9 mouse cellular contexts compared by ENCODE assay signal in the genomic region with DNA sequence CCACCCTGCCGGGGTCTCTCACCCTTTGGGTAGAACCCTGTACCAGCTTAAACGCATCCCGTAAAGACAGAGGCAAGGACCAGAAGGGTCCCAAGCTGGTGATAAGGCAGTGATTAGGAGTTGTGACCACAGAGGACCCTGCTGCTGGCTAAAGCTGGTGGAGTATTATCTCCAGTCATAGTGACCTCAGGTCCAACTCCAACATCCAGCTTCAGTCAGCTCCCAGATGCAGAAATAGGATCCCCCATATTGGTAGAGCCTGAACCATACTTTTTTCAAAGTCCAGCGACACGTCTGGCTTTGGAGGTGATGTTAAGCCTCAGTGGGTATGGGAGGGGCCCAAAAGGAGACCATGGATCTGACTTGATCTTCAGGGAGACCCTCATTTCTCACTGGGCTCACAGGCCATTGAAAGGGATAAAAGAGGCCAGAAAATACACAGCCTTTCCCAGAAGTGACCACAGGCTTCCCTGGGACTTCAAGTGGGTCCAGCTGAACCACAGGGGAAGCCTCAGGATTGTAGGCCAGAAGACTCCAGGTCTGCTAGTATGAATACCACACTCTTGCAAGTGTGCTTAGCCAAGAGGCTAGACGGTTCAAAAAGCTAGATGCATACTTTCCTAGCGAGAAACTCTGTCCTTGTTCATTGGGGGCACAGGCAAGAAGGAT. TPM values are rescaled to one million over a fixed set of nuclear protein-coding genes. Genes with fewer than 3 reads are reported as not detected.
DNase-seq lines count a peak whose midpoint lies in the region; ATAC-seq lines count a peak whose summit lies in the region.
"Had no signal": no experiment of that assay in that cellular context is flagged by ENCODE, and none has a peak within 500 bp of the region (broad histone marks: within the 10 kb centered on the region; RNA-seq: fewer than 3 reads in every experiment).

No protein-coding gene starts in this region.

- H3K27ac ChIP-seq in forebrain, embryonic 15.5 days (replicated peaks), result peak overlapping the region; percentile 87; the same call in 1 of the 2 replicates
- no peak overlapping the region for H3K27ac ChIP-seq in limb, embryonic 15.5 days
- peak overlapping the region; percentile 87; the same call in 1 of the 2 replicates for H3K27ac ChIP-seq in stomach, embryonic 14.5 days (ENCODE audit: low read length)

- H3K4me2 ChIP-seq in forebrain, embryonic 15.5 days (replicated peaks), result peak overlapping the region; percentile 97
- peak overlapping the region; percentile 92 for H3K4me2 ChIP-seq in limb, embryonic 15.5 days
- peak overlapping the region; percentile 57 for H3K4me2 ChIP-seq in stomach, embryonic 14.5 days (replicated peaks; ENCODE audit: low read depth, low read length)

- WGBS in forebrain, embryonic 15.5 days, result 14% methylated on average over 7 of the region's 7 CpGs
- WGBS in limb, embryonic 15.5 days, result 24% methylated on average over 7 of the region's 7 CpGs
- WGBS in stomach, embryonic 14.5 days, result 15% methylated on average over 7 of the region's 7 CpGs

- H3K27me3 ChIP-seq in megakaryocyte, embryonic 14.5 days (replicated peaks), result peaks cover 92% of the 10 kb centered on the region
- H3K27me3 ChIP-seq in forebrain, embryonic 15.5 days, result no peaks in the 10 kb centered on the region
- H3K27me3 ChIP-seq in limb, embryonic 15.5 days, result peaks cover 77% of the 10 kb centered on the region
- no peaks in the 10 kb centered on the region for H3K27me3 ChIP-seq in stomach, embryonic 14.5 days (ENCODE audit: control insufficient read depth, insufficient read depth, low read length)

- peaks cover 22% of the 10 kb centered on the region for H3K4me1 ChIP-seq in megakaryocyte, embryonic 14.5 days
- peaks cover 59% of the 10 kb centered on the region for H3K4me1 ChIP-seq in forebrain, embryonic 15.5 days
- peaks cover 64% of the 10 kb centered on the region for H3K4me1 ChIP-seq in limb, embryonic 15.5 days
- peaks cover 48% of the 10 kb centered on the region for H3K4me1 ChIP-seq in stomach, embryonic 14.5 days (ENCODE audit: control insufficient read depth, insufficient read depth, low read length)

- ATAC-seq in megakaryocyte, adult 5-6 weeks (ENCODE audit: poor library complexity, severe bottlenecking), result no peak
- ATAC-seq in forebrain, embryonic 15.5 days (replicated peaks), result 0 out of 2 replicates have a peak, but pooled peaks have one; percentile 0
- no peak for ATAC-seq in limb, embryonic 15.5 days (ENCODE audit: insufficient number of reproducible peaks, low FRiP score, low TSS enrichment, low read depth)
- ATAC-seq in stomach, embryonic 14.5 days (ENCODE audit: insufficient number of reproducible peaks, insufficient read depth, low FRiP score, low read depth), result no peak
- no peak for ATAC-seq in monocyte, adult 5-6 weeks (replicated peaks; ENCODE audit: insufficient number of reproducible peaks, low FRiP score, low TSS enrichment, poor library complexity, severe bottlenecking)
- ATAC-seq: inflammation-experienced regulatory T-cells, adult 6 months had no signal

- H3K4me3 ChIP-seq in megakaryocyte, embryonic 14.5 days (replicated peaks), result peak overlapping the region; percentile 90
- H3K4me3 ChIP-seq in forebrain, embryonic 15.5 days, result peak overlapping the region; percentile 88
- H3K4me3 ChIP-seq in limb, embryonic 15.5 days, result peak overlapping the region; percentile 81
- H3K4me3 ChIP-seq in stomach, embryonic 14.5 days (ENCODE audit: low read depth, low read length), result peak overlapping the region; percentile 85

- peak overlapping the region; percentile 88 for H3K9ac ChIP-seq in forebrain, embryonic 15.5 days (replicated peaks)
- peak overlapping the region; percentile 86 for H3K9ac ChIP-seq in limb, embryonic 15.5 days
- peak overlapping the region; percentile 95 for H3K9ac ChIP-seq in stomach, embryonic 14.5 days (replicated peaks; ENCODE audit: low read depth, low read length)

- no peaks in the 10 kb centered on the region for H3K9me3 ChIP-seq in megakaryocyte, embryonic 14.5 days
- H3K9me3 ChIP-seq in forebrain, embryonic 15.5 days, result no peaks in the 10 kb centered on the region
- H3K9me3 ChIP-seq in limb, embryonic 15.5 days, result no peaks in the 10 kb centered on the region
- H3K9me3 ChIP-seq in stomach, embryonic 14.5 days (ENCODE audit: control insufficient read depth, low read depth, low read length), result no peaks in the 10 kb centered on the region

- no peak for DNase-seq in adrenal gland, postnatal 10 days
- no peak for DNase-seq in left cerebral cortex, adult 9 months (ENCODE audit: low spot score in 2 of 2)

- H3K36me3 ChIP-seq in megakaryocyte, embryonic 14.5 days (replicated peaks; ENCODE audit: low read length), result no peaks in the 10 kb centered on the region
- no peaks in the 10 kb centered on the region for H3K36me3 ChIP-seq in forebrain, embryonic 15.5 days
- H3K36me3 ChIP-seq in limb, embryonic 15.5 days, result peaks cover 8% of the 10 kb centered on the region; the same call in 1 of the 2 replicates
- peaks cover 7% of the 10 kb centered on the region; the same call in 1 of the 2 replicates for H3K36me3 ChIP-seq in stomach, embryonic 14.5 days (ENCODE audit: control insufficient read depth, insufficient read depth, low read length)

RNA-seq across cellular contexts. Expression of gene Pkdcc, which starts 1.3 kb away (rescaled TPM):
- polyA plus RNA-seq in megakaryocyte, embryonic 14.5 days (2012; ENCODE audit: insufficient read depth, low replicate concordance), result 9.7 TPM in 1 of 2 replicates, not detected in the other
- 2.3 and 4.8 TPM in 2 replicates for total RNA-seq in megakaryocyte, adult 5-6 weeks (2015)
- total RNA-seq in megakaryocyte, adult 5-6 weeks (2017), result 6.1 and 8.9 TPM in 2 replicates
- 6.5 and 7.4 TPM in 2 replicates for polyA plus RNA-seq in forebrain, embryonic 15.5 days (2015; fragmentation: Nextera tagmentation; extraction: Ambion mirVana)
- 10.8 and 11.6 TPM in 2 replicates for polyA plus RNA-seq in limb, embryonic 15.5 days (2015; fragmentation: Nextera tagmentation; extraction: Ambion mirVana)
- polyA plus RNA-seq in stomach, embryonic 14.5 days (2014; fragmentation: Nextera tagmentation; extraction: Ambion mirVana), result 28.4 and 28.9 TPM in 2 replicates
- 5.2 to 17.0 TPM (median 6.6 TPM) in 3 replicates for total RNA-seq in monocyte, adult 5-6 weeks (2017)
- total RNA-seq in adrenal gland, postnatal 10 days (2021), result 100 to 1,000 TPM in 1 of 2 experiments, 10 to 100 TPM in 1; 95.0 to 101 TPM
